Mouse (Mus musculus) bone marrow, adult 2 months (tissue): ENCODE measurements at regions not wholly inside any gene's neighbourhood (a gene's known extent, or its start where the extent isn't known, plus 50 kb on each side); places are given as distances from the start of the nearest gene placed in this dataset.
A peak's percentile ranks its signal among the peaks of the same experiment; 100 is the strongest.

Experiments used
- H3K27ac ChIP-seq: fragments of 200-500 bp; 2 replicates; pipeline ENCODE4 v1.5.1; 2012; ENCODE audit warnings: low read depth, mild to moderate bottlenecking, control low read depth, inconsistent platforms, low read length; ENCODE audit not compliant: control insufficient read depth, poor library complexity, insufficient read depth
- H3K4me1 ChIP-seq: fragments of 200-500 bp; 2 replicates; pipeline ENCODE4 v1.6.1; 2011; ENCODE audit warnings: low read length; ENCODE audit not compliant: control insufficient read depth, insufficient read depth
- H3K4me3 ChIP-seq: fragments of 200-500 bp; replicated peaks from 2 replicates; pipeline ENCODE3; 2011; ENCODE audit warnings: mild to moderate bottlenecking, low read depth, low read length, control low read depth; ENCODE audit not compliant: control insufficient read depth
- CTCF ChIP-seq: fragments of 200-500 bp; IDR thresholded peaks from 2 replicates; pipeline ENCODE4 v1.5.1; 2011; ENCODE audit warnings: low read length, control low read depth; ENCODE audit not compliant: control insufficient read depth, insufficient read depth
- POLR2A ChIP-seq: fragments of 200-500 bp; IDR thresholded peaks from 2 replicates; pipeline ENCODE4 v1.6.1; 2011; ENCODE audit warnings: low read depth, mild to moderate bottlenecking, control low read depth, low read length, borderline replicate concordance; ENCODE audit not compliant: control insufficient read depth
- WGBS: fragments of 180-500 bp; shearing (Covaris S2); methylation state at CpG from one replicate; pipeline ENCODE4 v1.1.7; 2018; 5-methylcytosine and 5-hydroxymethylcytosine counted together

- TF ChIP-seq CTCF (no peak), POLR2A (no peak; the same call in 1 of the 2 replicates)
- H3K4me3 ChIP-seq: peak overlapping the region; percentile 39
- 42% methylated on average over 7 of the region's 7 CpGs for WGBS
- peak overlapping the region; percentile 65 for H3K27ac ChIP-seq
- peaks cover 1% of the 10 kb centered on the region; the same call in 1 of the 2 replicates for H3K4me1 ChIP-seq
These were observed 51.3 kb upstream of the Serbp1 start for GRCm38 (mm10) chr6:67186537-67187274.

GRCm38 (mm10) chr6:67184662-67185061 is 53.3 kb upstream of the Serbp1 start:
- Histone ChIP-seq H3K27ac (no peak overlapping the region), H3K4me3 (no peak overlapping the region), H3K4me1 (peaks cover 3% of the 10 kb centered on the region; the same call in 1 of the 2 replicates)
- TF ChIP-seq CTCF: no peak
- no peak for TF ChIP-seq POLR2A
- WGBS: 23% methylated on average over 2 of the region's 2 CpGs

DNA sequence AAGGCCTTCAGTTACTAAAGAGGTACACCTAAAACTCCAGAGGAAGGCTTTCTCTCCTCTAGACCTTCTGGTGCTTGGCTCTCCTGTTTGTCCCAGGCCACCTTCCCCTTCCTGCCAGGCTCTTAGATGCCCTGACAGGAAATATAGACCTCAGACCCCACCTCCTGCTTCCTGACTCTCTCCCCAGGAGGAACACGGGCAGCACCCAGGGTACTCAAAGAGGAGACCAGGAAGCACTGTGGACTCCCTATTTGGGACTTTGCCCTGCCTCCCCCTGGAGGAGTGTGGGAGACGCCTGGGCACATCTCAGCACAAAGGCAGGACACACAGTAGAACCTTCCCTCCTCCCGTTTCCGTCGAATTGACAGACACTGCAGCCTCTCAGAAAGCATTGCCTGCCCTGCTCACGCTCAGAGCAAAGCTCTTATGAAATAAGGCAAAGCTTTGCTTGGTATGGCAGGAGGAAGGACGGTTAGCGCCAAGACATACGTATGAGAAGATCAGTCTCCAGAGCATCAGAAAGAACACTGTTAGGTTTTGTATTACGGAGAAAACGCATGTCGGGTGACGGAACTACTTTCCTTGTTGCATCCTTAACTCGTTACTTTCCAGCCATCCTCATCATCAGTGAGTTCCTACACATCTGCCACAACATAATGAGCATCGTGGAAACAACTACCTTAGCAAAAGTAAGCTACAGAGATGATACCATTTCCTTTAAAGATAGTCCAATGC is 54.3 kb upstream of the Serbp1 start:
- TF ChIP-seq POLR2A (no peak), CTCF (no peak)
- peak overlapping the region; percentile 35 for H3K27ac ChIP-seq
- peaks cover 6% of the 10 kb centered on the region; the same call in 1 of the 2 replicates for H3K4me1 ChIP-seq
- 10% methylated on average over 15 of the region's 15 CpGs for WGBS
- peak overlapping the region; percentile 43 for H3K4me3 ChIP-seq

DNA sequence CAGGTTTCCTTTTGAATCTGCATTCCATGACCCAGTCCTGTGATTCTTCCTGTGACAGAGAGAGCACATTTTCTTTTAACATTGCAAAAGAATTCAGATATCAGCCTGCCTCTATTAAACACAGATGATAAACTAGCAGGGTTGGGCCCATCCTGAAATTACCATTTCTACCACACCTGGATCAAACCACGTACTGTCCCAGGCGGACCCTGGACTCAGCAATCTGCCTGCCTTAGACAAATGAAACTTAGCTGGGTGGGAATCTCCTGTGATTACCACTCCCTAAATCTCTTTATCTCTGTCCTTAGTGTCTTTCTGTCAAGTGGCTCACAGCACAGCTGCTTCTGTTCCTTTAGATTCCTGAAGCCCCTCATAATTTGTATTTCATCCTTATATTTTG is 55.5 kb upstream of the Serbp1 start:
- Histone ChIP-seq H3K4me1 (peaks cover 6% of the 10 kb centered on the region; the same call in 1 of the 2 replicates), H3K27ac (no peak overlapping the region), H3K4me3 (no peak overlapping the region)
- TF ChIP-seq POLR2A (no peak), CTCF (no peak)
- 73% methylated on average over 2 of the region's 2 CpGs for WGBS

DNA sequence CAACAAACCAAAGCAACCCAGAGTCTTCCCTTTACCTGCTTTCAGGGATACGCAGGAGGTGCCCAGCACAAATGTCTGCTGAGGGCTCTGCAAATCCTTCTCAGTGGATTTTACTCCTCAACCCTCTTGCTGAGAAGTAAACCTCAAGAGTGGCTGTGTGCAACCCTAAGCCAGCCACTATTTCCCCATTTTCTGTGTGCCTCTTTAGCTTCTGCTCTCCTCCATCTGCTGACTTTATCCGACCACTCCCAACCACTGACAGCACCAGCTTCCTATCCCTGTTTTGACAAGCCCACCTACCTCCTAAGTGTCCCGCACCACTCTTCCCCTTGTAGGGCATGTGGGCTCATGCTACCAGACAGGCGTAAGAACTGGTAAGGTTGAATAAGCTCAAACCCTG is 56.5 kb upstream of the Serbp1 start:
- peak overlapping the region; percentile 26; the same call in 1 of the 2 replicates for H3K27ac ChIP-seq
- peaks cover 6% of the 10 kb centered on the region; the same call in 1 of the 2 replicates for H3K4me1 ChIP-seq
- no peak for TF ChIP-seq CTCF
- no peak for TF ChIP-seq POLR2A
- no peak overlapping the region for H3K4me3 ChIP-seq
- WGBS: 20% methylated on average over 4 of the region's 4 CpGs

DNA sequence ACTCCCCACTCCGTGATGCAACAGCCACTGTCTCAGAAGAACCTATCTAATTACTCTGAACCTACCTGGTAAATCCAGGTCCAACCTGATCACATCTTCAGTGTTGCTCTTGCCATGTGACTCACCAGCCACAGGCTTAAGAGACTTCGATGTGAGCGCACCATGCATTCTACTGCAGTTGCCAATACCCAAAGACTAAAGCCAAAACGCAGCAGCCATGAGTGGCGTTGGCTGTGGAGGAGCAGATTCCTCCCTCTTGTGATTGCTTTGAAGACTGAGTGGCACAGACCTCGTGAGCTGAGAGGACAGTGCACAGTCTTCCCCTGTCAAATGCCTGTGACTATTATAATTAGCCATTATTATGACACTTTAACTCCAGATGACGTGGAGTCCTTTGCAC is 58.6 kb upstream of the Serbp1 start:
- TF ChIP-seq CTCF (no peak), POLR2A (no peak)
- Histone ChIP-seq H3K4me3 (no peak overlapping the region), H3K4me1 (peaks cover 6% of the 10 kb centered on the region; the same call in 1 of the 2 replicates), H3K27ac (no peak overlapping the region)
- 82% methylated on average over 7 of the region's 7 CpGs for WGBS

GRCm38 (mm10) chr6:67178531-67178930 is 59.4 kb upstream of the Serbp1 start:
- WGBS: 51% methylated on average over 4 of the region's 4 CpGs

DNA sequence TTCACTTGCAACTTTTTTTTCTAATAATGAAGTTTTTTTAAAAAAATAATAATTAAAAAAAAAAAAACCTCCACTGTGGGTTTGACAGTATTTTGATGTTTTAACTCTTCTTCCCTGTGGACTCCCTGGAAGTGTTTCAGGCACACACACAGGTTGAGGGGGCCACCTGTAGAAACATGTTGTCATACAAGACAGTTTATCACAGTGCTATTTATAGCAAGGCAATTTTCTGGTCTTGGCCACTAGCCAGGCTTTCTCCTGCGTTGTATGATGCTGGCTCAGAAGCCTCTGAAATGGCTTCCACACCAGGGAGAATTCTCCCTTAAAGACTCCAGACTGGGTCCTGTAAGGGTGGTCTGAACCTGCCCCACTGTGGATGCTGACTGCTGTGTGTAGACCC is 59.9 kb upstream of the Serbp1 start:
- Histone ChIP-seq H3K4me1 (peaks cover 5% of the 10 kb centered on the region; the same call in 1 of the 2 replicates), H3K27ac (no peak overlapping the region), H3K4me3 (no peak overlapping the region)
- 8% methylated on average over 1 of the region's 1 CpGs for WGBS
- no peak for TF ChIP-seq POLR2A
- no peak for TF ChIP-seq CTCF

More at GRCm38 (mm10) chr6:67178531-67178930, 59.4 kb upstream of the Serbp1 start:
- Histone ChIP-seq H3K27ac (no peak overlapping the region), H3K4me3 (no peak overlapping the region), H3K4me1 (peaks cover 5% of the 10 kb centered on the region; the same call in 1 of the 2 replicates)
- TF ChIP-seq POLR2A (no peak), CTCF (no peak)

DNA sequence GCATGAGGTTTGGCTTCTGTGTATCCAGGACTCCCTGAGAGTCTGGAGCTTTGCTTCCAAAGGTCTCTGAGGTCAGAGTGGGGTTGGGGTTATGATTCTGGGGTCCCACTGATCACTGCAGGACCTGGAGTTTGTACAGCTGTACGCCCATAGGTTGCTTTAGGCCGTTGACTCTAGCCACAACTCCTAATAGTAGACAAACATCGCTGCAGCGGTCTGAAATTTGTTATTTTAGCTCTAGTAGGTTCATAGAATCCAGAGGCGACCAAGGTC is 67.4 kb upstream of the Serbp1 start:
- 83% methylated on average over 5 of the region's 5 CpGs for WGBS
- Histone ChIP-seq H3K4me1 (no peaks in the 10 kb centered on the region; the same call in none of the 2 replicates), H3K4me3 (no peak overlapping the region), H3K27ac (no peak overlapping the region)
- TF ChIP-seq POLR2A (no peak), CTCF (no peak)
